Mouse (Mus musculus): ENCODE measurements around the gene Sncb.

DNA sequence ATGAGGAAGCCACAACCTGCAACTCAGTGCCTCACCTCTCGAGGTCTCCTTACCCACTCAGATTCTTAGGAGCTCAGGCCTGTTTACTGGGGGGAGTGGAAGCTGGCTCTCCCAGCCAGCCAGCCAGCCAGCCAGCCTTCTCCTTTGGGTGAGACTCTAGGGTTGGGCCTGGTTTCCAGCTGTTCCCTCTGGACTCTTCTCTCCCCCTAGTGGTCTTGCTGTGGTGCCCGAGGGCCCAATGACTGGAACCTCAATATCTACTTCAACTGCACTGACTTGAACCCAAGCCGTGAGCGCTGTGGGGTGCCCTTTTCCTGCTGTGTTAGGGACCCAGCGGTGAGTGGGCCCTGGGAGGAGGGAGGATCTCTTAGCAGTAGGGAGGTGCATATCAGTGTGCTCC, 28.4 kb upstream of the Sncb start:
- no peak for TF ChIP-seq CTCF (IDR thresholded peaks at IDR 0.05; ENCODE audit: low read depth, low read length)
- no peak for TF ChIP-seq POLR2A (IDR thresholded peaks at IDR 0.05; ENCODE audit: borderline replicate concordance, low read depth, low read length)
